Mouse (Mus musculus): ENCODE measurements around the gene Hras. TPM values are rescaled to one million over a fixed set of nuclear protein-coding genes. Genes with fewer than 3 reads are reported as not detected.

The Hras gene
- total RNA-seq (2021): 100 to 1,000 TPM; 200 to 222 TPM
- long read RNA-seq, experiment 1, transcript Hras-202 (5 exons, 1,199 nt): minor isoform, 33 of 101 reads
- long read RNA-seq, experiment 1, transcript Hras-201 (6 exons, 2,828 nt): major isoform, 47 of 101 reads
- long read RNA-seq, experiment 1, partial matches to known transcripts: 9 of 101 reads
- long read RNA-seq, experiment 1, other reads (novel, unspliced or antisense): 10 of 101 reads
- long read RNA-seq, experiment 2, transcript Hras-201 (6 exons, 2,828 nt): major isoform, 84 of 158 reads
- long read RNA-seq, experiment 2, transcript Hras-202 (5 exons, 1,199 nt): minor isoform, 47 of 158 reads
- long read RNA-seq, experiment 2, partial matches to known transcripts: 15 of 158 reads
- long read RNA-seq, experiment 2, other reads (novel, unspliced or antisense): 9 of 158 reads

GRCm38 (mm10) chr7:141193948-141194347 is at the start of gene Hras, which contains the start of gene Lrrc56:
Gene Hras (minus strand): TSS chr7:141194005.
Gene Lrrc56 (plus strand): TSS chr7:141194157.
- peak within 1 kb of the TSS; percentile 91 for H3K27ac ChIP-seq
- no peak for TF ChIP-seq CTCF (conservative IDR thresholded peaks at IDR 0.05)
- H3K4me3 ChIP-seq: peak within 1 kb of the TSS; percentile 93
- DNase-seq (ENCODE audit: low spot score in 2 of 2): peak; percentile 97

- H3K4me3 ChIP-seq: no peak overlapping the region
- no peak overlapping the region for H3K27ac ChIP-seq
- no peak for DNase-seq (ENCODE audit: low spot score in 2 of 2)
- no peak for TF ChIP-seq CTCF (conservative IDR thresholded peaks at IDR 0.05)
Observed at GRCm38 (mm10) chr7:141231551-141231950, 37.7 kb upstream of the Hras start.

- Histone ChIP-seq H3K27ac (no peak overlapping the region), H3K4me3 (no peak overlapping the region)
- no peak for DNase-seq (ENCODE audit: low spot score in 2 of 2)
- TF ChIP-seq CTCF (conservative IDR thresholded peaks at IDR 0.05): no peak
Observed at GRCm38 (mm10) chr7:141231111-141231510, 37.3 kb upstream of the Hras start.

- DNase-seq (ENCODE audit: low spot score in 2 of 2): no peak
- TF ChIP-seq CTCF (conservative IDR thresholded peaks at IDR 0.05): no peak
- H3K4me3 ChIP-seq: no peak overlapping the region
- H3K27ac ChIP-seq: no peak overlapping the region
Observed at GRCm38 (mm10) chr7:141230570-141230969, 36.8 kb upstream of the Hras start.

- no peak for DNase-seq (ENCODE audit: low spot score in 2 of 2)
- Histone ChIP-seq H3K27ac (no peak overlapping the region), H3K4me3 (peak overlapping the region; percentile 99)
- TF ChIP-seq CTCF (conservative IDR thresholded peaks at IDR 0.05): no peak
Observed at GRCm38 (mm10) chr7:141229702-141230101, 35.9 kb upstream of the Hras start.

GRCm38 (mm10) chr7:141228279-141229067 is 34.7 kb upstream of the Hras start, which contains the start of gene Phrf1:
Gene Phrf1 (plus strand): TSS chr7:141228784.
- H3K4me3 ChIP-seq: peak within 1 kb of the TSS; percentile 99
- H3K27ac ChIP-seq: peak within 1 kb of the TSS; percentile 100
- peak; percentile 100 for TF ChIP-seq CTCF (conservative IDR thresholded peaks at IDR 0.05)
- DNase-seq (ENCODE audit: low spot score in 2 of 2): peak; percentile 83 to 95

GRCm38 (mm10) chr7:141227796-141228195 is 34.0 kb upstream of the Hras start:
- H3K27ac ChIP-seq: peak overlapping the region; percentile 100

GRCm38 (mm10) chr7:141226535-141226934 is 32.7 kb upstream of the Hras start:
- Histone ChIP-seq H3K27ac (no peak overlapping the region), H3K4me3 (no peak overlapping the region)
- no peak for DNase-seq (ENCODE audit: low spot score in 2 of 2)
- TF ChIP-seq CTCF (conservative IDR thresholded peaks at IDR 0.05): peak; percentile 58

More at GRCm38 (mm10) chr7:141227796-141228195, 34.0 kb upstream of the Hras start:
- no peak for TF ChIP-seq CTCF (conservative IDR thresholded peaks at IDR 0.05)
- no peak for DNase-seq (ENCODE audit: low spot score in 2 of 2)
- H3K4me3 ChIP-seq: peak overlapping the region; percentile 99; the same call in 1 of the 2 replicates

- TF ChIP-seq CTCF (conservative IDR thresholded peaks at IDR 0.05): no peak
- no peak overlapping the region for H3K4me3 ChIP-seq
- peak overlapping the region; percentile 63; the same call in 1 of the 2 replicates for H3K27ac ChIP-seq
- DNase-seq (ENCODE audit: low spot score in 2 of 2): no peak
Observed at GRCm38 (mm10) chr7:141222696-141223215, 29.0 kb upstream of the Hras start.

GRCm38 (mm10) chr7:141222126-141222467 is 28.3 kb upstream of the Hras start:
- H3K27ac ChIP-seq: peak overlapping the region; percentile 63

GRCm38 (mm10) chr7:141221249-141222125 is 27.7 kb upstream of the Hras start:
- peak; percentile 48 for TF ChIP-seq CTCF (conservative IDR thresholded peaks at IDR 0.05)
- peak; percentile 89 to 94 for DNase-seq (ENCODE audit: low spot score in 2 of 2)
- Histone ChIP-seq H3K27ac (peak overlapping the region; percentile 63), H3K4me3 (peak overlapping the region; percentile 52)

More at GRCm38 (mm10) chr7:141222126-141222467, 28.3 kb upstream of the Hras start:
- no peak for TF ChIP-seq CTCF (conservative IDR thresholded peaks at IDR 0.05)
- H3K4me3 ChIP-seq: peak overlapping the region; percentile 52
- no peak for DNase-seq (ENCODE audit: low spot score in 2 of 2)

- no peak for DNase-seq (ENCODE audit: low spot score in 2 of 2)
- Histone ChIP-seq H3K4me3 (no peak overlapping the region), H3K27ac (no peak overlapping the region)
- no peak for TF ChIP-seq CTCF (conservative IDR thresholded peaks at IDR 0.05)
Observed at GRCm38 (mm10) chr7:141220377-141220776, 26.6 kb upstream of the Hras start.
